14 mouse cellular contexts compared by ENCODE assay signal in genomic region chr9:70668048-70668447, GRCm38 (mm10). TPM values are rescaled to one million over a fixed set of nuclear protein-coding genes. Genes with fewer than 3 reads are reported as not detected.
DNase-seq lines count a peak whose midpoint lies in the region; ATAC-seq and TF ChIP-seq lines count a peak whose summit lies in the region.
"Had no signal": no experiment of that assay in that cellular context is flagged by ENCODE, and none has a peak within 500 bp of the region (broad histone marks: within the 10 kb centered on the region; RNA-seq: fewer than 3 reads in every experiment).

No protein-coding gene starts in this region.

- no peak overlapping the region for H3K9ac ChIP-seq in lung, embryonic 14.5 days
- no peak overlapping the region for H3K9ac ChIP-seq in liver, embryonic 16.5 days (ENCODE audit: low read depth, low read length)
- H3K9ac ChIP-seq: heart, embryonic 13.5 days; lung, embryonic 15.5 days; midbrain, embryonic 12.5 days had no signal

- intact Hi-C loops in heart, postnatal 25 days (cut with DNase I), result no loop called here

- POLR2A ChIA-PET in Patski (lab: Charles Lee), result no interaction called here

- H3K27ac ChIP-seq in lung, embryonic 14.5 days (ENCODE audit: low read depth), result no peak overlapping the region
- H3K27ac ChIP-seq in liver, embryonic 16.5 days (ENCODE audit: low read length), result peak overlapping the region; percentile 93
- H3K27ac ChIP-seq: heart, embryonic 13.5 days; lung, embryonic 15.5 days; midbrain, embryonic 12.5 days had no signal

- H3K36me3 ChIP-seq in lung, embryonic 14.5 days (ENCODE audit: insufficient read depth), result no peaks in the 10 kb centered on the region
- no peaks in the 10 kb centered on the region; the same call in 1 of the 2 replicates for H3K36me3 ChIP-seq in liver, embryonic 16.5 days (ENCODE audit: control insufficient read depth, insufficient read depth)
- H3K36me3 ChIP-seq: heart, embryonic 13.5 days; lung, embryonic 15.5 days; midbrain, embryonic 12.5 days had no signal

- no peaks in the 10 kb centered on the region for H3K9me3 ChIP-seq in lung, embryonic 14.5 days (ENCODE audit: low read depth, low read length)
- H3K9me3 ChIP-seq in liver, embryonic 16.5 days (replicated peaks; ENCODE audit: control insufficient read depth, low read length), result peaks cover 3% of the 10 kb centered on the region
- H3K9me3 ChIP-seq: lung, embryonic 15.5 days had no signal

- no peak overlapping the region for H3K4me2 ChIP-seq in lung, embryonic 14.5 days
- no peak overlapping the region for H3K4me2 ChIP-seq in liver, embryonic 16.5 days (ENCODE audit: low read depth, low read length)
- H3K4me2 ChIP-seq: heart, embryonic 13.5 days; lung, embryonic 15.5 days; midbrain, embryonic 12.5 days had no signal

- TF ChIP-seq CTCF in lung, embryonic 14.5 days (IDR thresholded peaks at IDR 0.05; ENCODE audit: low read depth), result peak; percentile 52
- TF ChIP-seq CTCF in lung, adult 2 months (IDR thresholded peaks at IDR 0.05; ENCODE audit: insufficient read depth, low read length), result no peak
- peak; percentile 59 for TF ChIP-seq CTCF in Patski (IDR thresholded peaks at IDR 0.05)

- DNase-seq in cerebellum, postnatal 10 days, result peak; percentile 25 to 44
- no peak for DNase-seq in cerebellum, adult 18-20 months
- no peak for DNase-seq in lung, embryonic 14.5 days
- no peak for DNase-seq in lung, adult 2 months
- no peak for DNase-seq in Patski (ENCODE audit: low read depth, low spot score)
- DNase-seq in heart, postnatal 25 days (ENCODE audit: low spot score), result no peak
- no peak for DNase-seq in urinary bladder, adult 2 months (ENCODE audit: low spot score)
- DNase-seq: gastrocnemius, postnatal 10 days; retina, postnatal 1 day had no signal

- CTCF ChIA-PET in Patski (lab: Charles Lee), result interaction anchor here (1.1 kb wide), 1 partner anchor 10 kb away, joined by 3 read pairs; no protein-coding TSS in a partner anchor

- in situ Hi-C loops in Patski (cut with MboI; ENCODE audit: low pct_unique_long_range_greater_than_20kb), result loop anchor here (10.0 kb wide), 1 partner anchor 517 kb away; no protein-coding TSS in a partner anchor

- no peak for ATAC-seq in lung, embryonic 14.5 days (ENCODE audit: insufficient read depth)
- no peak for ATAC-seq in Patski
- ATAC-seq in liver, embryonic 16.5 days (ENCODE audit: low read depth), result no peak
- ATAC-seq: inflammation-experienced regulatory T-cells, adult 6 months had no signal

- H3K4me1 ChIP-seq in lung, embryonic 14.5 days (ENCODE audit: insufficient read depth), result no peaks in the 10 kb centered on the region
- H3K4me1 ChIP-seq in lung, adult 2 months (ENCODE audit: control insufficient read depth, insufficient read depth, low read length), result peaks cover 7% of the 10 kb centered on the region
- H3K4me1 ChIP-seq in liver, embryonic 16.5 days (ENCODE audit: control insufficient read depth, low read depth, low read length), result peaks cover 34% of the 10 kb centered on the region
- H3K4me1 ChIP-seq: midbrain, embryonic 12.5 days had no signal

- TF ChIP-seq POLR2A in lung, adult 2 months (IDR thresholded peaks at IDR 0.05; ENCODE audit: borderline replicate concordance, extremely low read depth, low read depth, low read length), result no peak

- no peak overlapping the region for H3K4me3 ChIP-seq in lung, embryonic 14.5 days (ENCODE audit: low read depth, low read length)
- no peak overlapping the region for H3K4me3 ChIP-seq in lung, adult 2 months (replicated peaks; ENCODE audit: extremely low read depth, low read depth, low read length)
- no peak overlapping the region for H3K4me3 ChIP-seq in liver, embryonic 16.5 days (ENCODE audit: low read depth, low read length)
- H3K4me3 ChIP-seq: heart, embryonic 13.5 days; lung, embryonic 15.5 days; midbrain, embryonic 12.5 days had no signal

- H3K27me3 ChIP-seq in lung, embryonic 14.5 days (ENCODE audit: insufficient read depth, low read length), result no peaks in the 10 kb centered on the region
- no peaks in the 10 kb centered on the region for H3K27me3 ChIP-seq in Patski
- no peaks in the 10 kb centered on the region for H3K27me3 ChIP-seq in liver, embryonic 16.5 days (ENCODE audit: control insufficient read depth, insufficient read depth, low read depth, low read length)
- H3K27me3 ChIP-seq: heart, embryonic 13.5 days; lung, embryonic 15.5 days; midbrain, embryonic 12.5 days had no signal

RNA-seq across cellular contexts. Expression of gene Adam10, which starts 10.7 kb away (rescaled TPM):
- 80.2 and 86.0 TPM in 2 replicates for polyA plus RNA-seq in lung, embryonic 14.5 days (2014; fragmentation: Nextera tagmentation; extraction: Ambion mirVana)
- polyA plus RNA-seq in lung, adult 2 months (2012; rRNA removed), result 21.7 and 29.5 TPM in 2 replicates
- polyA plus RNA-seq in Patski (2021), result 108 TPM
- 66.1 and 68.4 TPM in 2 replicates for polyA plus RNA-seq in liver, embryonic 16.5 days (2015; fragmentation: Nextera tagmentation; extraction: Ambion mirVana)
- 10 to 100 TPM; 37.0 to 44.5 TPM for total RNA-seq in heart, postnatal 25 days (2021)
- polyA plus RNA-seq in urinary bladder, adult 2 months (2012; rRNA removed), result 57.7 and 63.5 TPM in 2 replicates

RNA-seq across cellular contexts. Expression of gene Mindy2, which starts 11.1 kb away (rescaled TPM):
- 10.6 and 11.2 TPM in 2 replicates for polyA plus RNA-seq in lung, embryonic 14.5 days (2014; fragmentation: Nextera tagmentation; extraction: Ambion mirVana)
- polyA plus RNA-seq in lung, adult 2 months (2012; rRNA removed), result 12.0 and 21.8 TPM in 2 replicates
- 17.1 TPM for polyA plus RNA-seq in Patski (2021)
- polyA plus RNA-seq in liver, embryonic 16.5 days (2015; fragmentation: Nextera tagmentation; extraction: Ambion mirVana), result 11.2 and 12.9 TPM in 2 replicates
- 10 to 100 TPM; 32.2 to 38.6 TPM for total RNA-seq in heart, postnatal 25 days (2021)
- 16.0 and 16.5 TPM in 2 replicates for polyA plus RNA-seq in urinary bladder, adult 2 months (2012; rRNA removed)

RNA-seq across cellular contexts. Expression of gene Gm10642, which starts 12.0 kb away (rescaled TPM):
- 0.27 and 0.45 TPM in 2 replicates for polyA plus RNA-seq in lung, embryonic 14.5 days (2014; fragmentation: Nextera tagmentation; extraction: Ambion mirVana)
- polyA plus RNA-seq in lung, adult 2 months (2012; rRNA removed), result 0.76 and 0.98 TPM in 2 replicates
- polyA plus RNA-seq in Patski (2021), result 0.54 TPM
- 0.90 and 0.92 TPM in 2 replicates for polyA plus RNA-seq in liver, embryonic 16.5 days (2015; fragmentation: Nextera tagmentation; extraction: Ambion mirVana)
- under 1 TPM; 0.36 to 0.42 TPM for total RNA-seq in heart, postnatal 25 days (2021)
- 1.5 and 1.7 TPM in 2 replicates for polyA plus RNA-seq in urinary bladder, adult 2 months (2012; rRNA removed)

Comparison
In these comparisons a context has a peak if more than half of its experiments do, and no peak if none do; other contexts are left out.
1. DNase-seq: peak in cerebellum, postnatal 10 days (2 of 2); none in cerebellum, adult 18-20 months (0 of 2), lung, embryonic 14.5 days (single experiment), lung, adult 2 months (single experiment), Patski (single experiment), heart, postnatal 25 days (single experiment) and urinary bladder, adult 2 months (single experiment).